Mouse (Mus musculus) CD4-positive helper T cell, adult 2 months (primary cell): ENCODE measurements around the gene Grsf1.

Source experiments
- DNase-seq: peaks from one replicate; pipeline ENCODE4 v3.0.0-alpha.2; 2012; ENCODE audit warnings: low read depth, missing footprints, low spot score

Grsf1 gene

DNA sequence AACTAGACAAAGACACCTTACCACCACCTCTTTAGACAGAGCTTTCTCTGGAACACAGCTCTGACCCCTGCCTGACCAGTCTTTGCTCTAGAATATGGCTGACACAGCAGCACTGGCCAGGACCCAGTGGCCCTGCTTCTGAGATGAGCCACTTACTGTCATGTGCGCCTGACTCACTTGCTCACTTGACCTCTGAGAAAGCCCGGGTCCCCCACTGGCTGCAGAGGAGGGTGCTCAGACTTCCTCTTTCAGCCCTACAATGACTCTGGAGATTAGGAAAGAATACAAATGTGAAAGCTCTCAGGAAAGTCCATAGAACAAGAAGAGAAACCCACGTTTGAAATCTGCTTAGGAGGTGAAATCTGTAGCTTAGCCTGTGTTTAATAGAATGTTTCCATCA, 45.1 kb downstream of the Grsf1 start:
- DNase-seq: no peak

DNA sequence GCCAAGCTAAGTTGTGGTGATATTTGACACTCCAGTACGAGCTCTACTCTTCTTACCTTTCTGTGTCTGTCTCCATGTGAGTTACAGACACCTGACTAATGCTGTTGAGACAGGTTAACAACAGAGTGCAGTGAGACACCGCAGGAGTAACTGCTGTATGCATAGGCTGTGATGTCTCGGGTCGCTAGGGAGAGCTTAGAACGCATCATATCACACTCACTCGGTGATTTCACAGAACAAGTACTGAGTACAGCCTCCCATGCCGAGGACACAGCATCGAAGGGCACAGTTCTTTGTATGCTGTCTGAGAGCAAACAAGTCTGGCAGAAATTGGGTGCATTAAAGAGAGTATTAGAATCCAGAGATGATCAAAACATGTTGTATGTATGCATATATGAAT, 46.0 kb downstream of the Grsf1 start:
- DNase-seq: no peak

DNA sequence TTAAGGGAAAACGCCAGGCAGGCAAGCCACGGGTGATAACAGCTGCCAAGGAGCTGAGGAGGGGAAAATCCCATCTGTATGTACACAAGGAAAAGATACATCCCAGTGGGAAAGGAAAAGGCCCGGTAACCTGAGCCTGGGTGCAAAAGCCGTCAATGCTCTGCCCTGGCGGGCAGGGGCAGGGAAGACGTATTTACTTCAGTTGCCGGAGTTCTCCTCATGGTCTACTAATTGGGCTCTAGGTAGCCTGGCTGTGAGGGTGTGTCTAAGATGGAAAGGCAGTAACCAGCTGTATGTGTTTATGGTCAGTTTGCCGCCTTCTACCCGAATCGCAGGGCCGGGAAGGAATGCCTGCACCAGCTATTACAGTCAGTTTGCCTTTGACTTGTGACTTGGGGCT, 46.8 kb downstream of the Grsf1 start:
- no peak for DNase-seq

DNA sequence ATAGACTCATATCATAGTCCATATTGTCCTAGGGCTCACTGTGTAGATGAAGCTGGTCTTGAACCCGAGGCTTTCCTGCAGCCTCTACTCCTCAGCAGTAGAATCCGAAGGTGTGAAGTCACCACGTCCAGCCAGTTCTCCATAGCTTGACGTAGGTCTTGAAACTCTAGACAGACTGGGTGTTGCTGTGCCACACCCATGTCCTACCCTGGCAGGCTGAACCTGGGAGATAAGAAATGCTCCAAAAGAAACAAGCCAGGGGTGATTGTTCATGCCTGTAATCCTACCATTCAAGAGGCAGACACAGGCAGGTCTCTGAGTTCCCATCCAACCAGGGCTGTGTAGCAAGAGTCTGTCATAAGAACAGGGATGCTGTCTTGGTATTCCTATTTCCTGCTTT, 48.4 kb downstream of the Grsf1 start:
- DNase-seq: no peak

DNA sequence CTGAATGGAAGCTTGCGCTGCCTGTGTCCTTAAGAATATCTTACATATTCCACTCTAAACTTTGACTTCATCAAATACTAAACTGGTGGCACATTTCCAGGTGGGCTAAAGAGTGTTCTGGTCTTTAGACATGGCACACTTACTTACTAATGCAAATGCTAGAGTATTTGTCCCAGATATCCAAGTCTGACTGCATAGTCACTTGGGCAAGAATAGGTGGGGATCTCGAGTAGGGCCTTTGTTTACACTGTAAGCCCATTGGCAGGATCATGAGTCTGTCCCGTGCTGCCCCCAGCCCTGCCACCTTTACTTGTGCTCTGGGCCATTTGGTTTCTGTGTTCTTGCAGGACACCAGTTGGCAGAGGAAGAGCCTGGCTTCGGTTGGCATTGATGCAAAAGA, 59.0 kb downstream of the Grsf1 start:
- no peak for DNase-seq

DNA sequence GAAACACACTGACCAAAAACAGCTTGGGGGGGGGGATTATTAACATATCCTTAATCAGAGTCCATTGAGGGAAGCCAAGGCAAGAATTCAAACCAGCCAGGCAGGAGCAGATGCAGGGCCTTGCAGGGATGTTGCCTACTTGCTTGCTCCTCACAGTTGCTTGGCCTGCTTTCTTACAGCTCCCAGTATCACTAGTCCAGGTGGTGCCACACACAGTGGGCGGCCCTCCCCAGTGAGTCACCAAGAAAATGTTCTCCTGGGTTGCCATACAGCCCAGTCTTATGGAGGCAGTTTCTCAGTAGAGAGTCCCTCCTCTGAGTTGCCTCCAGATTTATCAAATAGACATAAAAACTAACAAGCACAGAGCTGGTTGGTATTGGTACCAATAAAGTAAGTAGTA, 61.8 kb downstream of the Grsf1 start:
- DNase-seq: no peak
